Comparison of ENCODE assay signal across 8 mouse cellular contexts in the genomic region with DNA sequence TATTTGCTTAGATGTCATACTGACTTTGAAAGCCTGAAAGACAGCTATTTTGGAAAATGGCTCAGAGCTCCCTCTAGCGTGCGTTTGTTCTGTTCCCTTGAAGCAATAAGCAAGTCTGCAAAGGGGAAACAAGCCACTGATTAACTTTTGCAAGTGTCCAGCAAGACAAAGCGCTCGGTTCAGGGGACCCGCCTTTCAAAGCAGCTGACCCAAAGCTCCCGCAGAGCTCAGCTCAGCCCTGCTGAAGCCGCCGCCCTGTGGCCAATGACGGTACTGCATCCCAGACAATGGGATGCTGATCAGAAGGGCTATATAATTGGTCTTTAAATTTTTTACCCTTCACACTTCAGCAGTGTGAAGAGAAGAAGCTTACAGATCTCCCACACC. TPM values are rescaled to one million over a fixed set of nuclear protein-coding genes. Genes with fewer than 3 reads are reported as not detected.
DNase-seq lines count a peak whose midpoint lies in the region; ATAC-seq and TF ChIP-seq lines count a peak whose summit lies in the region.

No protein-coding gene starts in this region.

- H3K27me3 ChIP-seq in intestine, postnatal 0 days (replicated peaks; ENCODE audit: control insufficient read depth, insufficient read depth, low read length): no peaks in the 10 kb centered on the region
- no peaks in the 10 kb centered on the region for H3K27me3 ChIP-seq in limb, embryonic 12.5 days

- no peak overlapping the region for H3K9ac ChIP-seq in intestine, postnatal 0 days (ENCODE audit: low read depth, low read length)
- H3K9ac ChIP-seq in limb, embryonic 12.5 days (replicated peaks): no peak overlapping the region

- no peaks in the 10 kb centered on the region for H3K4me1 ChIP-seq in cortical plate, adult 2 months (ENCODE audit: control insufficient read depth, insufficient read depth, low read length)
- H3K4me1 ChIP-seq in intestine, postnatal 0 days (replicated peaks; ENCODE audit: control insufficient read depth, insufficient read depth, low read length): no peaks in the 10 kb centered on the region
- no peaks in the 10 kb centered on the region for H3K4me1 ChIP-seq in limb, embryonic 12.5 days (replicated peaks)

- peak; percentile 93 for ATAC-seq in intestine, postnatal 0 days
- ATAC-seq in limb, embryonic 12.5 days (ENCODE audit: insufficient number of reproducible peaks, insufficient read depth, low FRiP score, low TSS enrichment, low read depth): 0 out of 2 replicates have a peak, but pooled peaks have one; percentile 39

- WGBS in intestine, postnatal 0 days: 0% methylated on average over 9 of the region's 9 CpGs
- under 1% methylated on average over 9 of the region's 9 CpGs for WGBS in limb, embryonic 12.5 days

- H3K4me3 ChIP-seq in cortical plate, adult 2 months (ENCODE audit: insufficient read depth, low read length): no peak overlapping the region
- no peak overlapping the region for H3K4me3 ChIP-seq in intestine, postnatal 0 days (ENCODE audit: low read depth, low read length)
- H3K4me3 ChIP-seq in limb, embryonic 12.5 days (replicated peaks): no peak overlapping the region

- H3K36me3 ChIP-seq in intestine, postnatal 0 days (ENCODE audit: control insufficient read depth, insufficient read depth): no peaks in the 10 kb centered on the region
- no peaks in the 10 kb centered on the region for H3K36me3 ChIP-seq in limb, embryonic 12.5 days

- peak; percentile 76 to 87 for DNase-seq in left cerebral cortex, adult 18-20 months (ENCODE audit: low spot score in 2 of 2)
- DNase-seq in left cerebral cortex, adult 11 months (ENCODE audit: low spot score): no peak
- peak; percentile 84 to 88 for DNase-seq in gastrocnemius, postnatal 4 days (ENCODE audit: low spot score in 2 of 2)
- DNase-seq in monocyte, adult 2 months (ENCODE audit: low read depth in 1 of 2, low spot score in 2 of 2): peak; percentile 77 to 78
- DNase-seq in spleen, postnatal 4 days (ENCODE audit: low spot score in 2 of 2): peak; percentile 76 to 93

- no peak for TF ChIP-seq POLR2A in cortical plate, adult 2 months (IDR thresholded peaks at IDR 0.05; ENCODE audit: extremely low read depth, insufficient read depth, low read length)

- no peak overlapping the region for H3K27ac ChIP-seq in cortical plate, adult 2 months (ENCODE audit: insufficient read depth, low read length)
- no peak overlapping the region for H3K27ac ChIP-seq in intestine, postnatal 0 days (ENCODE audit: low read depth, low read length)
- no peak overlapping the region for H3K27ac ChIP-seq in limb, embryonic 12.5 days

- no peaks in the 10 kb centered on the region for H3K9me3 ChIP-seq in intestine, postnatal 0 days (ENCODE audit: control insufficient read depth)
- peaks cover 6% of the 10 kb centered on the region; the same call in 1 of the 2 replicates for H3K9me3 ChIP-seq in limb, embryonic 12.5 days

- H3K4me2 ChIP-seq in intestine, postnatal 0 days (replicated peaks; ENCODE audit: low read depth): 0 out of 2 replicates have a peak overlapping the region, but pooled peaks have one; percentile 27
- H3K4me2 ChIP-seq in limb, embryonic 12.5 days: no peak overlapping the region

- TF ChIP-seq CTCF in cortical plate, adult 2 months (IDR thresholded peaks at IDR 0.05; ENCODE audit: extremely low read depth, insufficient read depth, low read length): peak; percentile 74
- peak; percentile 96 for TF ChIP-seq CTCF in intestine, postnatal 0 days (IDR thresholded peaks at IDR 0.05; ENCODE audit: low read depth)

RNA-seq across cellular contexts. Expression of a gene that starts 1.2 kb away (rescaled TPM):
- under 1 TPM in 1 of 2 experiments, not detected in 1; 0.19 TPM for total RNA-seq in left cerebral cortex, adult 18-20 months (2021)
- polyA plus RNA-seq in cortical plate, adult 2 months (2012; rRNA removed): 0.15 and 0.19 TPM in 2 replicates
- 10 to 100 TPM; 12.8 to 13.2 TPM for total RNA-seq in gastrocnemius, postnatal 4 days (2021)
- 5.4 and 5.6 TPM in 2 replicates for polyA plus RNA-seq in intestine, postnatal 0 days (2015; fragmentation: Nextera tagmentation; extraction: Ambion mirVana)
- 0.40 and 0.70 TPM in 2 replicates for polyA plus RNA-seq in limb, embryonic 12.5 days (2016; fragmentation: Nextera tagmentation; extraction: Ambion mirVana)

RNA-seq across cellular contexts. Expression of a gene that starts 11.9 kb away (rescaled TPM):
- 10 to 100 TPM; 77.6 to 89.6 TPM for total RNA-seq in left cerebral cortex, adult 18-20 months (2021)
- 57.9 and 60.4 TPM in 2 replicates for polyA plus RNA-seq in cortical plate, adult 2 months (2012; rRNA removed)
- total RNA-seq in gastrocnemius, postnatal 4 days (2021): 10 to 100 TPM; 55.8 to 95.9 TPM
- 8.1 and 8.6 TPM in 2 replicates for polyA plus RNA-seq in intestine, postnatal 0 days (2015; fragmentation: Nextera tagmentation; extraction: Ambion mirVana)
- 13.7 and 16.3 TPM in 2 replicates for polyA plus RNA-seq in limb, embryonic 12.5 days (2016; fragmentation: Nextera tagmentation; extraction: Ambion mirVana)

RNA-seq across cellular contexts. Expression of a gene that starts 48.2 kb away (rescaled TPM):
- total RNA-seq in left cerebral cortex, adult 18-20 months (2021): 100 to 1,000 TPM; 128 to 158 TPM
- polyA plus RNA-seq in cortical plate, adult 2 months (2012; rRNA removed): 128 and 133 TPM in 2 replicates
- total RNA-seq in gastrocnemius, postnatal 4 days (2021): 1 to 10 TPM; 1.7 to 2.5 TPM
- polyA plus RNA-seq in intestine, postnatal 0 days (2015; fragmentation: Nextera tagmentation; extraction: Ambion mirVana): 1.7 and 2.2 TPM in 2 replicates
- 12.6 and 14.3 TPM in 2 replicates for polyA plus RNA-seq in limb, embryonic 12.5 days (2016; fragmentation: Nextera tagmentation; extraction: Ambion mirVana)

RNA-seq across cellular contexts. Expression of a gene that starts 53.3 kb away (rescaled TPM):
- total RNA-seq in left cerebral cortex, adult 18-20 months (2021): 100 to 1,000 TPM; 195 to 205 TPM
- 162 and 171 TPM in 2 replicates for polyA plus RNA-seq in cortical plate, adult 2 months (2012; rRNA removed)
- total RNA-seq in gastrocnemius, postnatal 4 days (2021): 100 to 1,000 TPM; 140 to 145 TPM
- 49.9 and 53.5 TPM in 2 replicates for polyA plus RNA-seq in intestine, postnatal 0 days (2015; fragmentation: Nextera tagmentation; extraction: Ambion mirVana)
- 11.2 and 11.6 TPM in 2 replicates for polyA plus RNA-seq in limb, embryonic 12.5 days (2016; fragmentation: Nextera tagmentation; extraction: Ambion mirVana)

RNA-seq across cellular contexts. Expression of a gene that starts 56.1 kb away (rescaled TPM):
- total RNA-seq in left cerebral cortex, adult 18-20 months (2021): not detected
- not detected in 2 replicates for polyA plus RNA-seq in cortical plate, adult 2 months (2012; rRNA removed)
- total RNA-seq in gastrocnemius, postnatal 4 days (2021): not detected
- not detected in 2 replicates for polyA plus RNA-seq in intestine, postnatal 0 days (2015; fragmentation: Nextera tagmentation; extraction: Ambion mirVana)
- polyA plus RNA-seq in limb, embryonic 12.5 days (2016; fragmentation: Nextera tagmentation; extraction: Ambion mirVana): not detected in 2 replicates
